Mouse (Mus musculus) embryonic facial prominence, embryonic 14.5 days (tissue): Measurements from ENCODE around the gene Epb42. TPM values are rescaled to one million over a fixed set of nuclear protein-coding genes. Genes with fewer than 3 reads are reported as not detected.

Experiments
- ATAC-seq: fragments of 200-750 bp; cut with Nextera tagmentation; 2 replicates; pipeline ENCODE4 v1.8.0; 2017; ENCODE audit warnings: low read depth, moderate number of reproducible peaks, moderate TSS enrichment
- DNase-seq: peaks from one replicate; pipeline ENCODE4 v3.0.0-alpha.2; 2015; ENCODE audit warnings: low spot score
- H3K27ac ChIP-seq: fragments of 300-500 bp; sonication (generic); replicated peaks from 2 replicates; pipeline ENCODE4 v1.5.1; 2014; ENCODE audit warnings: low read depth, mild to moderate bottlenecking, low read length, moderate library complexity
- H3K27me3 ChIP-seq: fragments of 300-500 bp; sonication (generic); replicated peaks from 2 replicates; pipeline ENCODE4 v1.6.1; 2014; ENCODE audit warnings: low read length; ENCODE audit not compliant: control insufficient read depth, insufficient read depth
- H3K36me3 ChIP-seq: fragments of 300-500 bp; sonication (generic); 2 replicates; pipeline ENCODE4 v1.6.1; 2014; ENCODE audit warnings: low read length, mixed read lengths; ENCODE audit not compliant: control insufficient read depth, insufficient read depth
- H3K4me1 ChIP-seq: fragments of 300-500 bp; sonication (generic); 2 replicates; pipeline ENCODE4 v1.6.1; 2014; ENCODE audit warnings: antibody characterized with exemption, low read length; ENCODE audit not compliant: control insufficient read depth, insufficient read depth
- H3K4me2 ChIP-seq: fragments of 300-500 bp; sonication (generic); 2 replicates; pipeline ENCODE4 v1.6.1; 2014; ENCODE audit warnings: low read depth, mild to moderate bottlenecking, low read length, moderate library complexity, mixed read lengths
- H3K4me3 ChIP-seq: fragments of 300-500 bp; sonication (generic); 2 replicates; pipeline ENCODE4 v1.5.1; 2014; ENCODE audit warnings: low read depth, mild to moderate bottlenecking, low read length
- H3K9ac ChIP-seq: fragments of 300-500 bp; sonication (generic); 2 replicates; pipeline ENCODE4 v1.6.1; 2014; ENCODE audit warnings: low read depth, mild to moderate bottlenecking, low read length, moderate library complexity, mixed read lengths
- H3K9me3 ChIP-seq: fragments of 300-500 bp; sonication (generic); 2 replicates; pipeline ENCODE4 v1.6.1; 2016; ENCODE audit warnings: low read length; ENCODE audit not compliant: control insufficient read depth
- WGBS: fragments of 180-500 bp; shearing (Covaris S2); extraction: QIAGEN DNeasy Blood & Tissue Kit; methylation state at CpG from one replicate; pipeline ENCODE4 v1.1.7; 2014; 5-methylcytosine and 5-hydroxymethylcytosine counted together
- microRNA-seq: library from miRNA; unstranded; fragments of <30 nt; microRNA quantifications from one replicate; pipeline ENCODE4, GENCODE M21; 2016; ENCODE audit warnings: borderline number of aligned reads
- polyA plus RNA-seq: library from polyadenylated mRNA; unstranded; fragments of >200 nt; fragmentation: Nextera tagmentation; extraction: Ambion mirVana; gene quantifications from 2 replicates; pipeline ENCODE4 v1.2.1, GENCODE M21; 2014

Epb42 gene
- polyA plus RNA-seq, 1 experiment from 2014 or later, result 0.71 TPM

DNA sequence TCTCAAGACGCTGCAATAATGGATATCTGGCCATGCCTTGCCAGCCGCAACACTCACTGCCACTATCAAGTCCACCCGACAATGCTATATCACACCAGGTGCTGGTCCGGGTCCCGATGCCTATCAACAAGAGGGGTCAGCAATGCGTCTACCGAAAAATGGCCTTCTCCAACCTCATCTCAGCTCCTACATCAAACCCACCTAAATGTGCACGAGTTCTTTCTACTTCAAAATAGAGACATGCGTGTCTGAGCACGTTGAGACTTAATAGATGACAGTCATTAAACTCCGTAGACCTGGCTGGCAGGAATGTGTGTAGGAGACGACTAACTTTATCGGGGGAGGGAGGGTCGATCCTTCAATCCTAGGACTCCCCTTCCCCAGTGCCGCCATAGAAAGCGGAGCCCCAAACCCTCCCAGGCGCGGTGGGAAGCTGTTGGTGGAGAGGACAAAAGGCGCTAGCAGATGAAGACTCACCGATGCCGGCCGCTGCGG, 66.8 kb downstream of the Epb42 start:
- Histone ChIP-seq H3K36me3 (no peaks in the 10 kb centered on the region), H3K4me3 (peak overlapping the region; percentile 75), H3K27ac (peak overlapping the region; percentile 83), H3K4me1 (peaks cover 8% of the 10 kb centered on the region), H3K4me2 (peak overlapping the region; percentile 76), H3K9me3 (no peaks in the 10 kb centered on the region), H3K27me3 (peaks cover 5% of the 10 kb centered on the region; the same call in 1 of the 2 replicates), H3K9ac (peak overlapping the region; percentile 86)
- DNase-seq (peak; percentile 30), ATAC-seq (peak; percentile 23)
- WGBS, result 1% methylated on average over 21 of the region's 23 CpGs

Small RNA genes within 50 kb of the gene (microRNA-seq; reads per million reads assigned to microRNA genes)
- not detected for gene Gm44325

Other genes starting within 250 kb of the Epb42 start
- 9.3 and 10.6 TPM in 2 replicates for gene Cdan1, start 186.9 kb downstream of the Epb42 start, polyA plus RNA-seq
- gene Ttbk2, start 186.5 kb downstream of the Epb42 start, polyA plus RNA-seq, result 5.2 and 6.1 TPM in 2 replicates
- 17.9 and 23.1 TPM in 2 replicates for gene Ubr1, start 66.4 kb downstream of the Epb42 start, polyA plus RNA-seq
- gene Tmem62, start 60.1 kb downstream of the Epb42 start, polyA plus RNA-seq, result 2.7 and 3.2 TPM in 2 replicates
- gene Ccndbp1, start 28.7 kb downstream of the Epb42 start, polyA plus RNA-seq, result 36.6 and 42.8 TPM in 2 replicates
- gene Tgm5, start 48.8 kb upstream of the Epb42 start, polyA plus RNA-seq, result 0.38 and 0.86 TPM in 2 replicates
- gene Tgm7, start 72.7 kb upstream of the Epb42 start, polyA plus RNA-seq, result not detected in 2 replicates
- 20.3 and 20.4 TPM in 2 replicates for gene Adal, start 103.4 kb upstream of the Epb42 start, polyA plus RNA-seq
- 14.9 and 16.9 TPM in 2 replicates for gene Lcmt2, start 103.6 kb upstream of the Epb42 start, polyA plus RNA-seq
- 39.5 and 41.6 TPM in 2 replicates for gene Tubgcp4, start 133.6 kb upstream of the Epb42 start, polyA plus RNA-seq
- 7.3 and 7.4 TPM in 2 replicates for gene Zscan29, start 134.1 kb upstream of the Epb42 start, polyA plus RNA-seq
- gene Trp53bp1, start 234.3 kb upstream of the Epb42 start, polyA plus RNA-seq, result 50.3 and 60.5 TPM in 2 replicates